Mouse (Mus musculus) neutrophil, adult 83 days (primary cell): ENCODE results near the gene Fam163a. TPM values are rescaled to one million over a fixed set of nuclear protein-coding genes. Genes with fewer than 3 reads are reported as not detected.

Experiments
- total RNA-seq, 2 experiments: library from RNA; stranded (reverse); gene quantifications; one replicate each; pipeline ENCODE4 v1.2.4; 2023

The Fam163a gene
- not detected for total RNA-seq

DNA sequence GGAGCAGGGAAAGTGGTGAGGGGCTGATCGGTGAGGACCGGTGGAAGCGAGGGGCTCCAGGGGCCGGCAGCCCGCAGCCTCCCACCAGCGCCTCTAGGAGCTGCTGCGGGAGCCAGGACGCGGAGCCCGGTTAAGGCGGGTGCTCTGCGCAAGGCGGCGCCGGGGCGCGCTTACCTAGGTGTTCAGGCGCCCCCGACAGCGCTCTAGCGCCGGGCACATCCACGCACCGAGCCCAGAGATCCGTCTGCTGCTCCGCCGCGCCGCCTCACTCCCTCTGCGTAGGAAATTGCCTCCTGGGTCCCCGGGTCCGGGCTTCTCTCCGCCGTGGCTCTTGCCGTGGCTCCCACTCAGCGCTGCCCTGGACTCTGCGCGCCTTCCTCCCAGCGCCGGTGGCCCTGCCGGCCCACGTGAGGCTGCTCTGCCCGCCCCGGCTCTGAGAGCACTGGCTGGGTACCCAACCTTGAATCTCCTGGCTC lies at the start of gene Fam163a:
TSS of gene Fam163a (minus strand) at position 371 of the 476 bp plus-strand sequence.

DNA sequence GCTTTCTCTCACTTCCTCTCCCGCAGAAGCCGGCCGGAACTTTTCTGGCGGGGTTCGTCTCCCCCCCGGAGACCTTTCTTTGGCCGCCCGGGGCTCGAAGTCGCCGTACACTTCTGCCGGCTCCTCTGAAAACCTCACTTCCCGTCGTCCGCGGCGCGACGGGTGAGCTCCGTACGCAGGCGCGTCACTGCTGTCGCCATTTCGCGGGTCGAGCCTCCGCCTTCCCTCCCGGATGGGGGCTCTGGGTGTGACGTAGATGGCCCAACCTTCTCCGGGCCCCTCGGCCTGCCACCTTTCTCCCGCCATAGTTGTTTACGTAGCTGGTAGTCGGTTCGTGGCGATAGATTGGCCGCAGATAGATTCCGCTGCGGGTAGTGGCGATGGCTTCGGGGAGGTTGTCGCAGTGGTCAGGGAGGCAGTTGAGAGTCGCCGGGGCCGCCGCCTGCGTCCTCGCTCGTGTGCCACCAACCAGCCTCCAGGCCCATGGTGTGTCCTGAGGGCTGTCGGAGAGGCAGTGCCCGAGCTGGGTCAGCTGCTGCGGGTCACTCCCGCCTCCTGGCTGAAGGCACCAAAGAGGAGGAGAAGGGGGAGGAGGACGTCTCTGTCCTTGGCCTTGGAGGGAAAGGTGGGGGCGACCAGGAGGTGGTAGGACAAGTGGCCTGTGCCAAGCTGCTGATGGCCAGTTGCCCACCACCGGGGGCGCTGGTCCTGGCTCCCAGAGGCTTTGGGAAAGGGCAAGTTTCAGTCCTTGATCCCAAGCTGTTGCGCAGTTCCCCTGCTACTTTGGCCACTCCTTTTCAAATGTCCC lies 168.7 kb downstream of the Fam163a start, which contains the start of gene Tor1aip1:
TSS of gene Tor1aip1 (minus strand) at position 551 of the 808 bp plus-strand sequence.

DNA sequence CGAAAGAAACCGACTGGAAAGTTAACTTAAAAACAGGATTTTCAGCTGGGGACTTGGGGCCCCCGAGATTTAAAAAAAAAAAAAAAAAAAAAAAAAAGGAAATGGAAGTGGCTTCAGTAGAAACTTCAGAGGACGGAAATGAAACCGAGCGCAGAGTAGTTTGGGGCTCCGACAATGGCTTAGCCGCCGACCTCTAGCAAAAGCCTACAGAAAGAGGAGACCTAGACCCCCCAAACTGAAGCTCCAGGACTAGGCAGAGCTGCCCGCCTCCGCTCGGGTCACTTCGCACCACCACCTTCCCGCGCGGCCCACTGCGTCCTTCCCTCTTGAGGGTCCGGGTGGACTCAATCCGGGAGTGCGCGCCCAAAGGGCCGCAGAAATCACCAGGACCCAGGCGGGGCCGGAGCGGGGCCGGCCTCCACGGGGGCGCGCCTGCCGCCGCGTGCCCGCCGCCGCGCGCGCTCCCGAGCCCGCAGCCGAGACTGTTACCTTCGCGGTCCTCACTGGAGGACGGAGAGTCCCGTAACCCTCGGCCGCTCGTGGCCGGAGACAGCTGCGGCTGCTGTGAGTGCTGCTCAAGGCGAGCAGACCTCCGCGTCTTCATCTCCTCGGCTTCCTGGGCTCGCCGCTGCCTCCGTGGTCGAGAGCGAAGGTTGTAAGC lies 169.4 kb downstream of the Fam163a start, which contains the start of gene Tor1aip2:
TSS of gene Tor1aip2 (plus strand) at position 135 of the 661 bp plus-strand sequence.

Other genes starting within 250 kb of the Fam163a start
- gene Cep350, start 231.8 kb downstream of the Fam163a start, total RNA-seq: 10 to 100 TPM; 69.4 to 72.4 TPM
- 10 to 100 TPM; 52.8 to 59.4 TPM for gene Tor1aip2, start 169.6 kb downstream of the Fam163a start, total RNA-seq
- 100 to 1,000 TPM; 123 to 151 TPM for gene Tor1aip1, start 168.5 kb downstream of the Fam163a start, total RNA-seq
- not detected for gene Tdrd5, start 98.6 kb upstream of the Fam163a start, total RNA-seq
- gene Nphs2, start 105.7 kb upstream of the Fam163a start, total RNA-seq: not detected
- gene Gm2000, start 161.0 kb upstream of the Fam163a start, total RNA-seq: 100 to 1,000 TPM; 423 to 521 TPM
- gene Axdnd1, start 216.1 kb upstream of the Fam163a start, total RNA-seq: under 1 TPM; 0.35 to 0.46 TPM